In the genomic region with DNA sequence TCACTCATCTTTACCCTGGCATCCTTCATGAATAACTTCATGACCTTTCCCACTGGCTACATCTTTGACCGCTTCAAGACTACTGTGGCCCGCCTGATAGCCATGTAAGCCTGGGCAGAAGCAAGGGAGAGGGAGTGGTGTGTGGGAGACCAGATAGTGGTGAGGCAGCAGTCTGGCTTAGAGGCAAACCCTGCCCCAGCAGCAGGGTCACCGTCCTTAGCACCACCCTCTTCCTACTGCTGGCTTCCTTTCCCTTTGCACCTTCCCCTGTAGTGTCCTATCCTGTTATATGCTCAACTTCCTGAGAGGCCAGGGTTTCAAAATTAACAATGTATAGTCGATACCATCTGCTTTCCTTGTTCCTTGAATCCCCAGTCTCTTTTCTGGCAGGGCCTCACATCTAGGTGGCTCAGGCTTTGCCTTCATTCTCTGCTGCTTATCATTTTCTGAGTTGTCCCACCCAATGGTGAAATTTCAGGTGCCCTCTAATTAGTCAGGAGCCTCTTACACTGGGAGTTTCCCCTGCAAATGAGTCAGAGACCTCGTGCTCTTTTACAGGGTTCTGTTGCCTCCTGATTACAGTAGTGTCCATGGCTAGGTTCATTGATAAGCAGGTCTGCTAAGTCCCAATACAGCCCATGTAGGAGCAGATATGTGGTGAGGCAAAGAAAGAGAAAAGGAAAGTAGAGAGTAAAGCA, we compare ENCODE assay signal across 8 mouse cellular contexts. TPM values are rescaled to one million over a fixed set of nuclear protein-coding genes. Genes with fewer than 3 reads are reported as not detected.
DNase-seq lines count a peak whose midpoint lies in the region; ATAC-seq and TF ChIP-seq lines count a peak whose summit lies in the region.

No protein-coding gene starts in this region.

- H3K9me3 ChIP-seq in G1E (replicated peaks): 0 out of 2 replicates have a peak, but pooled peaks cover 2% of the 10 kb centered on the region

- H3K4me1 ChIP-seq in G1E (ENCODE audit: insufficient read depth, low read depth, low read length): peaks cover 66% of the 10 kb centered on the region
- H3K4me1 ChIP-seq in liver, adult 2 months (ENCODE audit: control insufficient read depth, insufficient read depth, low read length): peaks cover 9% of the 10 kb centered on the region

- no peaks in the 10 kb centered on the region for H3K27me3 ChIP-seq in G1E (ENCODE audit: insufficient read depth, low read length)
- H3K27me3 ChIP-seq in liver, adult 2 months (ENCODE audit: control insufficient read depth, insufficient read depth, low read length): no peaks in the 10 kb centered on the region

- TF ChIP-seq CTCF in G1E (IDR thresholded peaks at IDR 0.05; ENCODE audit: low read depth, low read length): no peak
- no peak for TF ChIP-seq CTCF in liver, adult 2 months (IDR thresholded peaks at IDR 0.05; ENCODE audit: low read depth, low read length)

- no peaks in the 10 kb centered on the region; the same call in 1 of the 2 replicates for H3K79me2 ChIP-seq in liver, adult 2 months (ENCODE audit: control insufficient read depth, insufficient read depth, low read length)

- peak; percentile 79 for ATAC-seq in G1E (ENCODE audit: extremely low read depth, insufficient number of reproducible peaks, low FRiP score, poor library complexity, severe bottlenecking)

- intact Hi-C loops in heart, postnatal 25 days (cut with DNase I): loop anchor here (2.0 to 5.0 kb wide), 2 partner anchors 24 to 46 kb away; no protein-coding TSS in a partner anchor

- peak; percentile 77 for DNase-seq in G1E (ENCODE audit: low spot score)
- peak; percentile 90 for DNase-seq in c-Kit-negative CD71-positive TER-119-positive erythroid progenitor cells, embryonic 14.5 days (ENCODE audit: low read depth, low spot score)
- DNase-seq in heart, postnatal 25 days (ENCODE audit: low spot score): peak; percentile 39
- no peak for DNase-seq in liver, adult 2 months (ENCODE audit: extremely low read depth, low read depth, low spot score)
- peak; percentile 52 for DNase-seq in skeletal muscle tissue, adult 2 months (ENCODE audit: low read depth, low spot score)
- no peak for DNase-seq in layer of hippocampus, postnatal 36 days
- no peak for DNase-seq in right cerebral cortex, postnatal 25 days
- no peak for DNase-seq in cerebellum, adult 9-11 months

- peak overlapping the region; percentile 75 for H3K4me3 ChIP-seq in G1E (ENCODE audit: low read depth, low read length)
- peak overlapping the region; percentile 33 for H3K4me3 ChIP-seq in liver, adult 2 months (ENCODE audit: insufficient read depth, low read depth, low read length)

- 0 out of 2 replicates have a peak, but pooled peaks have one; percentile 32 for TF ChIP-seq POLR2A in liver, adult 2 months (IDR thresholded peaks at IDR 0.05; ENCODE audit: extremely low read depth, insufficient read depth, low read length)

- H3K27ac ChIP-seq in liver, adult 2 months (replicated peaks; ENCODE audit: insufficient read depth, low read depth, low read length): peak overlapping the region; percentile 80

- peak overlapping the region; percentile 69; the same call in 1 of the 2 replicates for H3K9ac ChIP-seq in liver, adult 2 months (ENCODE audit: low read depth, low read length)

- peaks cover 31% of the 10 kb centered on the region for H3K36me3 ChIP-seq in G1E (replicated peaks)
- no peaks in the 10 kb centered on the region for H3K36me3 ChIP-seq in liver, adult 2 months (ENCODE audit: control insufficient read depth, insufficient read depth, low read length)

- WGBS in liver, adult 2 months: 69% methylated on average over 5 of the region's 5 CpGs

RNA-seq across cellular contexts. Expression of a gene that starts 2.0 kb away (rescaled TPM):
- total RNA-seq in G1E (2014; fragmentation: Nextera tagmentation) (116 and 137 TPM in 2 replicates), G1E (2017) (85.2 and 90.3 TPM in 2 replicates)
- 13.5 and 15.4 TPM in 2 replicates for polyA plus RNA-seq in G1E (2012)
- 10 to 100 TPM; 70.7 to 86.6 TPM for total RNA-seq in heart, postnatal 25 days (2021)
- 25.7 and 26.6 TPM in 2 replicates for total RNA-seq in liver, adult 2 months (2014; rRNA removed)
- polyA plus RNA-seq in liver, adult 2 months (2012; rRNA removed): 23.2 and 30.6 TPM in 2 replicates
- 1 to 10 TPM in 1 of 2 experiments, under 1 TPM in 1; 0.37 to 2.6 TPM for total RNA-seq in layer of hippocampus, postnatal 36 days (2021)

RNA-seq across cellular contexts. Expression of a gene that starts 41.9 kb away (rescaled TPM):
- total RNA-seq in G1E (2014; fragmentation: Nextera tagmentation) (not detected in 2 replicates), G1E (2017) (0.82 TPM in 1 of 2 replicates, not detected in the other)
- not detected in 2 replicates for polyA plus RNA-seq in G1E (2012)
- not detected for total RNA-seq in heart, postnatal 25 days (2021)
- not detected in 2 replicates for total RNA-seq in liver, adult 2 months (2014; rRNA removed)
- polyA plus RNA-seq in liver, adult 2 months (2012; rRNA removed): 0.11 TPM in 1 of 2 replicates, not detected in the other
- not detected for total RNA-seq in layer of hippocampus, postnatal 36 days (2021)

RNA-seq across cellular contexts. Expression of a gene that starts 49.6 kb away (rescaled TPM):
- total RNA-seq in G1E (2014; fragmentation: Nextera tagmentation) (not detected in 2 replicates), G1E (2017) (88.3 and 92.3 TPM in 2 replicates)
- 0.42 and 0.70 TPM in 2 replicates for polyA plus RNA-seq in G1E (2012)
- total RNA-seq in heart, postnatal 25 days (2021): not detected
- total RNA-seq in liver, adult 2 months (2014; rRNA removed): not detected in 2 replicates
- polyA plus RNA-seq in liver, adult 2 months (2012; rRNA removed): not detected in 2 replicates
- total RNA-seq in layer of hippocampus, postnatal 36 days (2021): not detected

RNA-seq across cellular contexts. Expression of a gene that starts 51.9 kb away (rescaled TPM):
- not detected in 2 replicates for total RNA-seq in G1E (2014; fragmentation: Nextera tagmentation)
- total RNA-seq in G1E (2017): not detected in 2 replicates
- not detected in 2 replicates for polyA plus RNA-seq in G1E (2012)
- 1 to 10 TPM; 1.8 to 4.0 TPM for total RNA-seq in heart, postnatal 25 days (2021)
- 0.13 TPM in 1 of 2 replicates, not detected in the other for total RNA-seq in liver, adult 2 months (2014; rRNA removed)
- 0.29 and 0.50 TPM in 2 replicates for polyA plus RNA-seq in liver, adult 2 months (2012; rRNA removed)
- total RNA-seq in layer of hippocampus, postnatal 36 days (2021): 10 to 100 TPM; 91.2 to 94.8 TPM

Comparison
In these comparisons a context has a peak if more than half of its experiments do, and no peak if none do; other contexts are left out.
1. DNase-seq: peak in G1E (single experiment), c-Kit-negative CD71-positive TER-119-positive erythroid progenitor cells, embryonic 14.5 days (single experiment), heart, postnatal 25 days (single experiment) and skeletal muscle tissue, adult 2 months (single experiment); none in liver, adult 2 months (single experiment), layer of hippocampus, postnatal 36 days (0 of 2), right cerebral cortex, postnatal 25 days (single experiment) and cerebellum, adult 9-11 months (single experiment).